Mouse (Mus musculus) stomach, embryonic 16.5 days (tissue): ENCODE results near the gene Dpm3. TPM values are rescaled to one million over a fixed set of nuclear protein-coding genes. Genes with fewer than 3 reads are reported as not detected.

Experiments used
- ATAC-seq: fragments of 200-750 bp; cut with Nextera tagmentation; 2 replicates; pipeline ENCODE4 v1.8.0; 2017; ENCODE audit warnings: moderate number of reproducible peaks, moderate TSS enrichment; ENCODE audit not compliant: insufficient read depth, low FRiP score
- H3K27ac ChIP-seq: fragments of 300-500 bp; sonication (generic); 2 replicates; pipeline ENCODE4 v1.5.1; 2014; ENCODE audit warnings: low read length
- H3K27me3 ChIP-seq: fragments of 300-500 bp; sonication (generic); 2 replicates; pipeline ENCODE4 v1.6.1; 2014; ENCODE audit warnings: low read length, control low read depth, mixed read lengths; ENCODE audit not compliant: control insufficient read depth, insufficient read depth
- H3K36me3 ChIP-seq: fragments of 300-500 bp; sonication (generic); 2 replicates; pipeline ENCODE4 v1.6.1; 2014; ENCODE audit warnings: low read length; ENCODE audit not compliant: control insufficient read depth, insufficient read depth
- H3K4me1 ChIP-seq: fragments of 300-500 bp; sonication (generic); 2 replicates; pipeline ENCODE4 v1.6.1; 2014; ENCODE audit warnings: low read length, control low read depth, mixed read lengths; ENCODE audit not compliant: control insufficient read depth, insufficient read depth
- H3K4me2 ChIP-seq: fragments of 300-500 bp; sonication (generic); 2 replicates; pipeline ENCODE4 v1.6.1; 2014; ENCODE audit warnings: low read depth, low read length, mixed read lengths
- H3K4me3 ChIP-seq: fragments of 300-500 bp; sonication (generic); replicated peaks from 2 replicates; pipeline ENCODE4 v1.5.1; 2014; ENCODE audit warnings: mild to moderate bottlenecking, low read length
- H3K9ac ChIP-seq: fragments of 300-500 bp; sonication (generic); 2 replicates; pipeline ENCODE4 v1.6.1; 2014; ENCODE audit warnings: low read length
- H3K9me3 ChIP-seq: fragments of 300-500 bp; sonication (generic); replicated peaks from 2 replicates; pipeline ENCODE4 v1.6.1; 2016; ENCODE audit warnings: low read length, control low read depth; ENCODE audit not compliant: control insufficient read depth
- WGBS: fragments of 180-500 bp; shearing (Covaris S2); extraction: QIAGEN DNeasy Blood & Tissue Kit; methylation state at CpG from one replicate; pipeline ENCODE4 v1.1.7; 2014; 5-methylcytosine and 5-hydroxymethylcytosine counted together
- polyA plus RNA-seq: library from polyadenylated mRNA; unstranded; fragments of >200 nt; fragmentation: Nextera tagmentation; extraction: Ambion mirVana; gene quantifications from 2 replicates; pipeline ENCODE4 v1.2.1, GENCODE M21; 2015

Dpm3 gene
- polyA plus RNA-seq, 1 experiment from 2014 or later = 131 TPM

DNA sequence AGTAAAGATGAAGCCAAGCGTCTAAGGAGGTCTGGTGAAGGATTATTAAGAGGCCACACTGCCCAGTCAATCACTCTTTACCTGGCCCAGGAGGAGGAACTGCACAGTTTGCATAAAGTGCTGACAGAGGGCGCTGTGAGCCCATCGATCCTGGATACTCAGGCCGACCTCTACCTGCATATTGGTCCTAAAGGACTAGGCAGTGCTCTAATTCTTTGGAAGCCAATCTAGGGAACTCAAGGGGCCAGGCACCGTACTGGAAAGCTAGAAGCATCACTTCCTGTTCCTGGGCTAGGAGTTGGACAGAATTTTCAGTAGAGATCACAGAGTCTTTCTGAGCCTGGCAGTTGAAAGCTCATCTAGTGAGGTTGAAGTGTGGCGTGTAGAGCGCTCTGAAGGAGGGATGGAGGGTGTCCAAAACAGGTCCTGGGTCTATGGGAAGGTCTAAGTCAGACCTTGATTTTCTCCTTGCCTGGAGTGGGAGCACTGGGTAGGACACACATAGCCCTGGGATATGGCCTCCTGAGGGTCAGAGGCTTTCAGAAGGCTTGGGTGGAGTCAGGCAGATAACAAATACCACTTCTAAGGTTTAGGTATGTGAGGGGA lies 8.6 kb upstream of the Dpm3 start:
- ATAC-seq = peak; percentile 5; the same call in 1 of the 2 replicates
- Histone ChIP-seq H3K27me3 (no peaks in the 10 kb centered on the region), H3K27ac (no peak overlapping the region), H3K4me2 (no peak overlapping the region), H3K4me3 (no peak overlapping the region), H3K36me3 (peaks cover 3% of the 10 kb centered on the region; the same call in 1 of the 2 replicates), H3K9ac (no peak overlapping the region), H3K9me3 (no peaks in the 10 kb centered on the region), H3K4me1 (peaks cover 29% of the 10 kb centered on the region)
- WGBS = 16% methylated on average over 7 of the region's 7 CpGs

DNA sequence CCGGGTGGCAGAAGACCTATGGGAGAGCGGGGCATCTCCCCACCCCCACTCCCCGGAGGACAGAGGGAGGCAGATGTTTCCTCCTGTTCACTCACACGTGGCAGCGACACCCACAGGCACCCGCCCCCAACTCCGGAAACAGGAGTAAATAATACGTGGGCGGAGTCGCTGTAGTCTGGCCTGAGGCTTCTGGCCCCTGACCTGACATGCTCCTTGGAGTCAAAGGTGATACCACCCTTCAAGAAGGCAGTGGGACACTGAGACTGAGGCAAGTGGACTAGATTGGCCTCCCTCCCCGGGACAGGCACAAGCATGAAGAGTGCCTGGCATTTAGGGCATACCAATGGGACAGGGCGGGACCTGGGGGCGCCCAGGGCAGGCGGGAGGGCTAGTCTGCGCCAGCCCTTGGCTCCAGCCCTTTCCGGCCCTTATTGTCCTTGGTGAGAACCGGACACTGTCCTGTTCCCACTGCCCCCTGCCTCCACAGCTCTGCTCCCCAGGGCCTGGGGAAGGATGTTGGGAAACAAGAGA lies 7.7 kb upstream of the Dpm3 start:
- no peak overlapping the region for H3K4me3 ChIP-seq
- H3K27ac ChIP-seq = 0 out of 2 replicates have a peak overlapping the region, but pooled peaks have one; percentile 38
- no peaks in the 10 kb centered on the region for H3K27me3 ChIP-seq
- H3K36me3 ChIP-seq = peaks cover 3% of the 10 kb centered on the region; the same call in 1 of the 2 replicates
- peak overlapping the region; percentile 8; the same call in 1 of the 2 replicates for H3K4me2 ChIP-seq
- peak overlapping the region; percentile 38; the same call in 1 of the 2 replicates for H3K9ac ChIP-seq
- peaks cover 27% of the 10 kb centered on the region for H3K4me1 ChIP-seq
- H3K9me3 ChIP-seq = no peaks in the 10 kb centered on the region
- 6% methylated on average over 17 of the region's 17 CpGs for WGBS
- peak; percentile 33; the same call in 1 of the 2 replicates for ATAC-seq

DNA sequence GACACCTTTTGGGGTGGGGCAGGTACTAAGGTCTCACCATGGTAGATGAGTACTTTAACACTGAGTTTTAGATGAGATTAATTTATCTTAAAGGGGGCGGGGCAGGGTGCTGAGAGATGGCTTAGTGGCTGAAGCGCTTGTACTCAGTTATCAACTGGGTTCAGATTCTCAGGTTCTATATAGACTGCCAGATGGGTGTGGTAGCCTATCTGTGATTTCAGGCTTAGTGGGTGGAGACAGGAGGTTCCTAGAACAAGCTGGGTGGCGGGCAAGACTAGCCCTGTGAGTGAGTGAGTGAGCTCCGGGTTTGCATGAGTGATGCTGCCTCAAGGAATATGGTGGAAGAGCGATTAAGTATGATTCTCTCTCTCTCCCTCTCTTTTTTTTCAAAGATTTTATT lies 4.2 kb upstream of the Dpm3 start:
- peaks cover 21% of the 10 kb centered on the region for H3K4me1 ChIP-seq
- no peak overlapping the region for H3K4me2 ChIP-seq
- no peak overlapping the region for H3K27ac ChIP-seq
- no peak for ATAC-seq
- H3K9ac ChIP-seq = no peak overlapping the region
- H3K27me3 ChIP-seq = no peaks in the 10 kb centered on the region
- no peaks in the 10 kb centered on the region for H3K36me3 ChIP-seq
- no peak overlapping the region for H3K4me3 ChIP-seq
- WGBS = 83% methylated on average over 5 of the region's 5 CpGs
- H3K9me3 ChIP-seq = no peaks in the 10 kb centered on the region

DNA sequence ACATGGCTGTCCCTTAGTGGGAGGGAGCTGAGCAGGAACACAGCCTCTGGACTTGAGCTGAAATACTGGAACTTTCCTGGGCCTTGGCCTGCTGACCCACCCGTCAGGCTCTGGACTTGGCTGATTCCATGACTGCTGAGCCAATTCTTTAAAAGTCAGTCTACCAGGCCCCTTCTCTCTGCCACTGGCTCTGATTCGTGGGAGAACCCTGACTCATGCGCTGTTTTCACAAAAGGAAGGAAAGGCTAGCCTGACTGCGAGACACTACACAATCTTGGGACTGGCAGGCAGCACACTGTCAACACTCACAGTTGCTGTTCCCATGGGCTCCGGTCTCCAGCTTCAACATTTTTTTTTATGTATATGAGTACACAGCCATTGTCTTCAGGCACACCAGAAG lies 3.0 kb upstream of the Dpm3 start:
- H3K36me3 ChIP-seq = no peaks in the 10 kb centered on the region
- no peaks in the 10 kb centered on the region for H3K9me3 ChIP-seq
- ATAC-seq = no peak
- H3K27ac ChIP-seq = no peak overlapping the region; the same call in 1 of the 2 replicates
- WGBS = 83% methylated on average over 5 of the region's 5 CpGs
- H3K4me1 ChIP-seq = peaks cover 12% of the 10 kb centered on the region
- no peaks in the 10 kb centered on the region for H3K27me3 ChIP-seq
- H3K4me2 ChIP-seq = no peak overlapping the region
- no peak overlapping the region for H3K4me3 ChIP-seq
- no peak overlapping the region for H3K9ac ChIP-seq

DNA sequence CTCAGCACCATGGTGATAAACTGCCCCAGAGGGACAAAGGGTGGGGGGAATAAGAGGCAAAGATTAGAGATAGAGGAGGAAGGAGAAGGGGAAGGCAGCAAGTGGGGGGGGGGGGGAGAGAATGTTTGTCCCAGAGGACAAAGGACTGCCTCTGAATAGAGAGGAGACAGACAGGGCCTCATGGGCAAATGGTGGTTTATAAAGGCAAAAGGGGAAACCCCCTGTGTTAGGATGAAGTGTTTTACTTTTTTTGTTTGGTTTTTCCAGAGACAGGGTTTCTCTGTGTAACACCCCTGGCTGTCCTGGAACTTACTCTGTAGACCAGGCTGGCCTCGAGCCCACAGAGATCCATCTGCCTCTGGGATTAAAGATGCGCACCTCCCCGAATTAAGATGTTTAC lies 1.1 kb downstream of the Dpm3 start:
- Histone ChIP-seq H3K4me2 (no peak overlapping the region), H3K4me1 (no peaks in the 10 kb centered on the region), H3K36me3 (no peaks in the 10 kb centered on the region), H3K27me3 (no peaks in the 10 kb centered on the region), H3K4me3 (no peak overlapping the region), H3K9ac (no peak overlapping the region), H3K9me3 (no peaks in the 10 kb centered on the region), H3K27ac (no peak overlapping the region)
- no peak for ATAC-seq
- 38% methylated on average over 3 of the region's 3 CpGs for WGBS

DNA sequence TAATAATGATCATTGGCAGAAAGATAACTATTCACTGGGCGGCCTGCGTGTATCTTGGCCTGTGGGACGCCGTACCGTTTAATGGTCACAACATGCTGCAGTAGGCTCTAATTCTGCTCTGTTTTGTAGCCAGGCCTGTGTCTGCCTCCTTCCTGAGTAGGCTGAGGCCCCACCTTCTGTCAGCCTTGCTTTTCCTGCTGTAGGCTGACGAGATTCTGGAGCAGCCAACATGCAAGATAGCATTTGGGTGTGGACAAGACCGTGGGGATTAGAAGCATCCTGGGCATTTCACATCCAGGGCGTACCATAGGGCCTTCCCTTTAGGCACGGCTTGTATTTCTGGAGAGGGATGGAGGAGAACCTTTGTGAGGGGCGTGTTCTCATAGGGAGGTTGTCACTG lies 3.3 kb downstream of the Dpm3 start:
- Histone ChIP-seq H3K4me1 (peaks cover 6% of the 10 kb centered on the region), H3K9me3 (no peaks in the 10 kb centered on the region), H3K27ac (no peak overlapping the region), H3K4me2 (no peak overlapping the region), H3K27me3 (no peaks in the 10 kb centered on the region), H3K36me3 (no peaks in the 10 kb centered on the region), H3K9ac (no peak overlapping the region), H3K4me3 (no peak overlapping the region)
- 61% methylated on average over 10 of the region's 10 CpGs for WGBS
- ATAC-seq = no peak

DNA sequence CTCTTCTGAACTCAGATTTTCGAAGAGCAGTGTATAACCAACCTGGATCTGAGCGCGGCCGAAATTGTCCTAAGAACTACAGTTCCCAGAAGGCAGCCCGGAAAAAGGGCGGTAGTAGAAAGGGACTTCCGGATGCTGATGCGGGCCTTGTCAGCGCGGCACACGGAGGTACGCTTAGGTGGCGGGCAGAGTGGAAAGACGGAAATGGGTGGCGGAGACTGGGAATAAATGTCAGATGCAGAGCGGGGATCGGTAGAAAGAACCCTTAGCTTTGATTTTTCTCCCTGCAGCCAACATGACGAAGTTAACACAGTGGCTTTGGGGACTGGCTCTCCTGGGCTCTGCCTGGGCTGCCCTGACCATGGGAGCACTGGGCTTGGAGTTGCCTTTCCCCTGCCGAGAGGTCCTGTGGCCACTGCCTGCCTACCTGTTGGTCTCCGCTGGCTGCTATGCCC lies 7.3 kb downstream of the Dpm3 start:
- Histone ChIP-seq H3K27me3 (no peaks in the 10 kb centered on the region), H3K36me3 (no peaks in the 10 kb centered on the region), H3K9me3 (no peaks in the 10 kb centered on the region), H3K4me3 (peak overlapping the region; percentile 83), H3K27ac (peak overlapping the region; percentile 80), H3K9ac (peak overlapping the region; percentile 97), H3K4me2 (peak overlapping the region; percentile 73), H3K4me1 (peaks cover 33% of the 10 kb centered on the region)
- WGBS = under 1% methylated on average over 20 of the region's 20 CpGs
- ATAC-seq = peak; percentile 84

DNA sequence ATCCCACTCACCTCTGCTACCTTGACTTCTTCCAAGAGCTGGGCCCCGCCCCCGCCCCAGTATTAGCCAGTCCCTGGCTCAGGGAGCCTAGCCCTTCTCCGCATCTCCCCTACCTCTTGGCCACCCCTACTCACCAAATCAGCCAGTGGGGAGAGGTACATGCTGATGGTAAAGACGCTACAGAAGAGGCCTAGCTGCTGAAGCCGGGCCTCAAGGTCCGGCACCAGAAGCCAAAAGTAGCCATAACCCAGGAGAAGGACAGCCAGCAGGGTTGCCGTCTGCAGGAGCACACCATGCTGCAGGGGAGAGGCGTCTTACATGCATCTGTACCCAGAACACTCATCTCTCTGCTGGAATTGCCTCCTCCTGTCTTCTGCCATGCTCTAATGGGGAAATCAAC lies 9.8 kb downstream of the Dpm3 start:
- WGBS = 66% methylated on average over 8 of the region's 8 CpGs
- no peaks in the 10 kb centered on the region for H3K9me3 ChIP-seq
- H3K27me3 ChIP-seq = no peaks in the 10 kb centered on the region
- H3K27ac ChIP-seq = no peak overlapping the region
- 0 out of 2 replicates have a peak, but pooled peaks cover 6% of the 10 kb centered on the region for H3K36me3 ChIP-seq
- H3K4me1 ChIP-seq = peaks cover 33% of the 10 kb centered on the region
- H3K4me3 ChIP-seq = no peak overlapping the region
- ATAC-seq = no peak
- peak overlapping the region; percentile 87 for H3K4me2 ChIP-seq
- peak overlapping the region; percentile 85; the same call in 1 of the 2 replicates for H3K9ac ChIP-seq

DNA sequence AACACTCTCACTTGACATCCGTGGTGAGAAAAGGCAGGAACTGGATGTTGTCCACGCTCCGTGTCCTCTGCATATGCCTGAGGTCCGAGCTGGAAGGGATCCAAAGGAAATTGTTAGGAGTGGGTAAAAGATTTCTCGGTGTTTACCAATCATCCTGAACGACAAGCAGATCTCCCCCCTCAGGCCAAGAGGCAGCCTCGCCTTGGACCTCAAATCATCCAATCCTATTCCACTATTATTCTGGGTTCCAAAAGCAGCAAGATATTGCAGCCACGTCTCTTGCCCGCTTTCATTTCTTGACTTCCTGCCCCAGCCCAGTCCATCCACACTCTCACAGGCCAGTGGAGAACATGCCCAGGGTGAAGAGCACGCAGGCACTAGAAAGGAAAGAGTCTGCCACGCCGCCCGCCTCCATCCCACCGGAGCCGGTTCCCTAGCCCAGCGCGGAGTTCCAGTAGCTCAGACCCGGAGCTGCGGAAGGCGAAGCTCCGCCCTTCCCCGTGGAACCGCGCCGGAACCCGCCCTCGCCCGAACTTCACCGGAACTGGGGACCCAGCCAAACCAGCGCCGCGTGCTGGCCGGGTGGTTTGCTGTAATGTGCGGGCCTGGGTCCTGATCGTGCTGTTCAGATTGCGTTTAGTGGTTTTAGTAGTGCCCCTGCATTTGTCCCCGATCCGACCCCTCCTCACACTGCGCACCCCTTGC lies 11.0 kb downstream of the Dpm3 start, which contains the start of gene Slc50a1:
Gene Slc50a1, minus strand, starts transcription at position 520 of the 705 bp plus-strand sequence.
- ATAC-seq = peak; percentile 66
- H3K27me3 ChIP-seq = no peaks in the 10 kb centered on the region
- H3K4me1 ChIP-seq = peaks cover 33% of the 10 kb centered on the region
- H3K9ac ChIP-seq = peak within 1 kb of the TSS; percentile 85
- peaks cover 6% of the 10 kb centered on the region; the same call in 1 of the 2 replicates for H3K36me3 ChIP-seq
- H3K4me2 ChIP-seq = peak within 1 kb of the TSS; percentile 87
- peak within 1 kb of the TSS; percentile 86 for H3K27ac ChIP-seq
- WGBS = 2% methylated on average over 39 of the region's 39 CpGs
- H3K9me3 ChIP-seq = no peaks in the 10 kb centered on the region
- H3K4me3 ChIP-seq = peak within 1 kb of the TSS; percentile 60
